Mouse (Mus musculus) C2C12 (cell line): Measurements from ENCODE around the gene Vps4a. TPM values are rescaled to one million over a fixed set of nuclear protein-coding genes. Genes with fewer than 3 reads are reported as not detected.

Experiments
- H3K27me3 ChIP-seq: one replicate; pipeline ENCODE4 v1.6.1; 2011; ENCODE audit not compliant: control insufficient read depth, insufficient read depth, insufficient read length
- H3K36me3 ChIP-seq: one replicate; pipeline ENCODE4 v1.6.1; 2011; ENCODE audit not compliant: control insufficient read depth, insufficient read depth
- H3K4me3 ChIP-seq: one replicate; pipeline ENCODE4 v1.5.1; 2011; ENCODE audit warnings: mild to moderate bottlenecking, control low read depth; ENCODE audit not compliant: poor library complexity, insufficient read depth, severe bottlenecking
- H3K79me2 ChIP-seq: one replicate; pipeline ENCODE4 v1.6.1; 2011; ENCODE audit not compliant: control insufficient read depth, insufficient read depth
- H3K79me3 ChIP-seq: one replicate; pipeline ENCODE4 v1.6.1; 2011; ENCODE audit warnings: low read depth, control low read depth
- H3ac ChIP-seq: one replicate; pipeline ENCODE3; 2011; ENCODE audit warnings: low read depth; ENCODE audit not compliant: control insufficient read depth, insufficient read length
- CEBPB ChIP-seq: IDR thresholded peaks from one replicate; pipeline ENCODE4 v1.6.1; 2011; ENCODE audit warnings: low read depth, mild to moderate bottlenecking, control low read depth, moderate library complexity
- CTCF ChIP-seq: IDR thresholded peaks from one replicate; pipeline ENCODE4 v1.5.1; 2011; ENCODE audit not compliant: control insufficient read depth, insufficient read depth, insufficient read length
- FOSL1 ChIP-seq: IDR thresholded peaks from one replicate; pipeline ENCODE4 v1.8.0; 2011; ENCODE audit warnings: mild to moderate bottlenecking, low read length; ENCODE audit not compliant: poor library complexity, insufficient read depth, severe bottlenecking
- MAX ChIP-seq: IDR thresholded peaks from one replicate; pipeline ENCODE4 v1.6.1; 2011; ENCODE audit warnings: mild to moderate bottlenecking, control low read depth
- MYOD1 ChIP-seq: IDR thresholded peaks from one replicate; pipeline ENCODE4 v1.6.1; 2011; ENCODE audit warnings: low read depth; ENCODE audit not compliant: control insufficient read depth, insufficient read length
- MYOG ChIP-seq: IDR thresholded peaks from one replicate; pipeline ENCODE4 v1.6.1; 2011; ENCODE audit not compliant: control insufficient read depth, insufficient read length; ENCODE audit errors: extremely low read depth
- USF1 ChIP-seq: IDR thresholded peaks from one replicate; pipeline ENCODE4 v1.6.1; 2011; ENCODE audit warnings: low read depth, mild to moderate bottlenecking, control low read depth, moderate library complexity
- polyA plus RNA-seq: library from polyadenylated mRNA; unstranded; fragments of >200 nt; fragmentation: generic; extraction: Trizol; gene quantifications from one replicate; pipeline ENCODE4 v1.2.1, GENCODE M21; 2012; ENCODE audit warnings: missing spikeins

The Vps4a gene
- polyA plus RNA-seq, 1 experiment = 33.7 TPM

GRCm38 (mm10) chr8:107073706-107074105 lies 42.7 kb downstream of the Vps4a start:
- TF ChIP-seq FOSL1 (no peak), MYOD1 (no peak), USF1 (no peak), MYOG (no peak), CTCF (no peak)
- H3K27me3 ChIP-seq = no peaks in the 10 kb centered on the region
- no peak overlapping the region for H3K4me3 ChIP-seq
- no peaks in the 10 kb centered on the region for H3K79me2 ChIP-seq
- H3K36me3 ChIP-seq = peaks cover 45% of the 10 kb centered on the region
- no peaks in the 10 kb centered on the region for H3K79me3 ChIP-seq
- no peak overlapping the region for H3ac ChIP-seq

DNA sequence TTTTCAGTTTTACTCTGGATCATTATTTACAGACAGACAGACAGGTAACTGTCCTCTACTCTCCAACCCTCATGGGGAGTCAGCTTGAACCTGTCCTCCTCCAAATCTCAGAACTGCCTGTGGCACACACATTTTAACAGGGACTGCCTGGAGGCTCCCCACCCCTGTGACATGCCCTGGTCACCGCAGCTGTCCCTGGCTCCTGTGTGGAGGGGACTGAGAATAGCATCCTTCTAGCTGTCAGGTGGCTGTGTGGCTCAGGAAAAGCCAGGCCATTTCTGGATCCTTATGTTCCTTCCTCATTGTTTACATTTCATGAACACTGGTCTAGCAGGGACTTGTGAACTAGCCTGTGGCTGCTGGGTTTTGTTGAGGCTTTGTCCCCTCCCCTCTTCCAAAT lies 43.1 kb downstream of the Vps4a start:
- H3K79me3 ChIP-seq = no peaks in the 10 kb centered on the region
- TF ChIP-seq MAX (no peak), MYOG (no peak), USF1 (no peak), FOSL1 (no peak), MYOD1 (no peak)
- peaks cover 48% of the 10 kb centered on the region for H3K36me3 ChIP-seq
- no peak overlapping the region for H3K4me3 ChIP-seq
- H3K79me2 ChIP-seq = no peaks in the 10 kb centered on the region
- H3K27me3 ChIP-seq = no peaks in the 10 kb centered on the region
- no peak overlapping the region for H3ac ChIP-seq

DNA sequence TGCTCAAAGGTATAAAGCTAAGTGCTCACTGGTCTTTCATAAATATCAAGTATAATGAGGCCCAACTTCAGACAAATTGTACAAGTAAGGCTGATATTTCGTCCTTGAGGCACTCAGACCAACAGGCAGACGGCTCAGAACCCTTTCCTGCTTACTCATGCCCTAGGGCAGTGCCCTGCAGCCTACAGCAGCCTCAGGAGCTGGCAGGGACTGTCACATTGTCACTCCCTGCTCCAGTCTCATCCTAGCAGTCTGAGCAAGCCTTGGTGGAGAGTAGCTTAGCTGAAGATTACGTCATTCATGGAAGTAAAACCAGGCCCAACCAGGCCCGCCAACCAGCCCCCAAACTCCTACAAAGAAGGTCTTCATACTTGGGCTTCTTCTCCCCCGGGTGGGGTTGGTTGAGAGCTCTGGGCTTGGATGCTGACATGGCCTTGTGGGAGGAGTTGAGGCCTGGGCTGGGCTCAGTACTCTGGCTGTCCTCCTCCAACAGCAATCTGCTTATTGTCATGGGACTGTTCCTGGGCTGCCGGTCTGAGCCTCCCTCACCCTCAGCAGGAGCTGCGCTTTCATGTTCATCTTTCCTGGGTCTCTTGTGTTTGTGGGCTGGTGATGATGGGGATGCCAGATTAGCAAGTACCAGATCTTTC lies 45.3 kb downstream of the Vps4a start:
- Histone ChIP-seq H3K27me3 (no peaks in the 10 kb centered on the region), H3K36me3 (peaks cover 52% of the 10 kb centered on the region), H3K4me3 (no peak overlapping the region), H3K79me2 (no peaks in the 10 kb centered on the region), H3ac (no peak overlapping the region), H3K79me3 (no peaks in the 10 kb centered on the region)
- TF ChIP-seq CTCF (no peak), MYOD1 (no peak), MYOG (no peak), USF1 (no peak), FOSL1 (no peak), MAX (no peak), CEBPB (no peak)

DNA sequence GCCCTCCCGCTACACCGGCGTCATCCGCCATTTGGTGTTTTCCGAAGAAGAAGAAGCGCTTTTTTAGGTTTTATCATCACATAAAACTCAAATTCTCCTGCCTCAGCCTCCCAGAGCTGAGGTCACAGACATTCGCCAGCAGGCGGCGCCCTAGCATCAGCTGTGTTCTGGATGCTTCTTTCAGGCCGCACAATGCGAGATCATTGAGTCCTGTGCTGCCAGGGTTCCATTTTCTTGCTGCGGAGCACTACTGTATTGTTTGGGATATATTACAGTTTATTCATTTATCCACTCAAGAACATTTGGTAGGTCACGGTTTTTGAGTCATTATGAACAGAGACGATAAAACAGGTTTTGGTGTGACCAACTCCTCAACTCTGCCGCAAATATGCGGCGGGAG lies 54.3 kb downstream of the Vps4a start:
- Histone ChIP-seq H3K4me3 (no peak overlapping the region), H3K79me3 (peaks cover 24% of the 10 kb centered on the region), H3K27me3 (no peaks in the 10 kb centered on the region), H3K36me3 (peaks cover 46% of the 10 kb centered on the region), H3K79me2 (peaks cover 46% of the 10 kb centered on the region), H3ac (no peak overlapping the region)
- TF ChIP-seq CTCF = peak; percentile 31
- TF ChIP-seq CEBPB = no peak

- peaks cover 46% of the 10 kb centered on the region for H3K36me3 ChIP-seq
These were observed 55.0 kb downstream of the Vps4a start for GRCm38 (mm10) chr8:107086018-107086417.

DNA sequence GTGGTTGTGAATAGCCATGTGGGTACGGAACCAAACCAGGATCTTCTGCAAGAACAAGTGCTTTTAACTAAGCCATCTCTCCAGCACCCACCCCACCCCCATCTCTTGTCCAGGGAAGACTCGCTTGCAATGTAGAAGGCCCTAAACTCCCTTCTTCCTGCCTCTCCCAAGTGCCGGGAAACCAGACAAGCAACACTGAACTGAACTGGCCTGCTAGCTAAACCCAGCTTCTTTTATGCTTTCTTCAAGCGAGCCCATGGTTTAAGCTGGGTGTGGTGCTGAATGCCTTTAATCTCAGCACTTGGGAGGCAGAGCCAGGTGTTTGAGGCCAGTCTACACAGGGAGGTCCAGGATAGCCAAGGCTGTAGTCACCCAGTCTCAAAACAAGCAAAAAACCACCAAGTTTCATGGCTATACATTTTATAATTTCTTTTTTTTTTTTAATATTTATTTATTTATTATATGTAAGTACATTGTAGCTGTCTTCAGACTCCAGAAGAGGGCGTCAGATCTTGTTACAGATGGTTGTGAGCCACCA lies 57.6 kb downstream of the Vps4a start:
- Histone ChIP-seq H3K27me3 (no peaks in the 10 kb centered on the region), H3K79me2 (peaks cover 78% of the 10 kb centered on the region), H3ac (no peak overlapping the region), H3K79me3 (peaks cover 53% of the 10 kb centered on the region), H3K36me3 (peaks cover 42% of the 10 kb centered on the region), H3K4me3 (no peak overlapping the region)
- TF ChIP-seq FOSL1 (no peak), MAX (no peak), MYOD1 (no peak), USF1 (no peak), CEBPB (no peak), CTCF (no peak), MYOG (no peak)

More at GRCm38 (mm10) chr8:107086018-107086417, 55.0 kb downstream of the Vps4a start:
- peaks cover 52% of the 10 kb centered on the region for H3K79me2 ChIP-seq
- H3ac ChIP-seq = no peak overlapping the region
- no peak overlapping the region for H3K4me3 ChIP-seq
- peaks cover 31% of the 10 kb centered on the region for H3K79me3 ChIP-seq
- TF ChIP-seq MYOG (no peak), USF1 (no peak), FOSL1 (no peak), MYOD1 (no peak), CTCF (no peak), MAX (no peak), CEBPB (no peak)
- no peaks in the 10 kb centered on the region for H3K27me3 ChIP-seq
